Mouse (Mus musculus): Measurements from ENCODE around the gene Minpp1. TPM values are rescaled to one million over a fixed set of nuclear protein-coding genes. Genes with fewer than 3 reads are reported as not detected.
"Not testable (repeated sequence)": the region's sequence is repeated elsewhere in the genome, so short reads cannot be mapped to it uniquely, and the experiment has no call there.

Minpp1 gene
- polyA plus RNA-seq, 1 experiment from 2014 or later = 63.7 TPM

DNA sequence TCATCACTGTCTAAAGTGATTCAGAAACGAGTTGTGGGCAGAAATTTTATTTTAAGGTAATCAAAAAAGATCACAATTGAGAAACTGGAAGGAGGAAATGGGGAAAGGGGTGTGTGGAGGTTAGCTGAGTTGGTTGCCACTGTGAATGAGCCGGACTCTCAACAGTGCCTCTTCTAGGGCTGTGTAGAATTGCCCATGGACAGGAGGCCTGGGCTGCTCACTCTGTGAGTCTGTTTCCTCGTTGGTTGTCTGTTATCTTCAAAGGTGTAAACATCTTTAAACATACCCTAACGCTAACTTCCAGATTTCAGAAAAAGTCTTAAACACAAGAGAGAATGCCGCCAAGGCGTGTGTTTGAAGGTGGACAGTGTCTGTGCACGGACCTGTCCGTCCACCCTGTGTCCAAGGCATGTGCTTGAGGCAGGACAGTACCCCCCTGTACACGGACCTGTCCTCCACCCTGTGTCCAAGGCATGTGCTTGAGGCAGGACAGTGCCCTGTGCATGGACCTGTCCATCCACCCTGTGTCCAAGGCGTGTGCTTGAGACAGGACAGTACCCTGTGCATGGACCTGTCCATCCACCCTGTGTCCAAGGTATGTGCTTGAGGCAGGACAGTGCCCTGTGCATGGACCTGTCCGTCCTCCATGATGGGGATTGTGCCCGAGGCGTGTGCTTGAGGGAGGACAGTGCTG, 14.9 kb upstream of the Minpp1 start:
- Histone ChIP-seq H3K27me3 (no peaks in the 10 kb centered on the region), H3K36me3 (no peaks in the 10 kb centered on the region), H3K4me3 (no peak overlapping the region), H3K4me1 (no peaks in the 10 kb centered on the region), H3K9ac (no peak overlapping the region), H3K4me2 (no peak overlapping the region), H3K27ac (no peak overlapping the region), H3K9me3 (no peaks in the 10 kb centered on the region)
- ATAC-seq (ENCODE audit: insufficient number of reproducible peaks, low FRiP score, low TSS enrichment, low read depth) = 0 out of 2 replicates have a peak, but pooled peaks have one; percentile 24
- WGBS = 81% methylated on average over 13 of the region's 13 CpGs

DNA sequence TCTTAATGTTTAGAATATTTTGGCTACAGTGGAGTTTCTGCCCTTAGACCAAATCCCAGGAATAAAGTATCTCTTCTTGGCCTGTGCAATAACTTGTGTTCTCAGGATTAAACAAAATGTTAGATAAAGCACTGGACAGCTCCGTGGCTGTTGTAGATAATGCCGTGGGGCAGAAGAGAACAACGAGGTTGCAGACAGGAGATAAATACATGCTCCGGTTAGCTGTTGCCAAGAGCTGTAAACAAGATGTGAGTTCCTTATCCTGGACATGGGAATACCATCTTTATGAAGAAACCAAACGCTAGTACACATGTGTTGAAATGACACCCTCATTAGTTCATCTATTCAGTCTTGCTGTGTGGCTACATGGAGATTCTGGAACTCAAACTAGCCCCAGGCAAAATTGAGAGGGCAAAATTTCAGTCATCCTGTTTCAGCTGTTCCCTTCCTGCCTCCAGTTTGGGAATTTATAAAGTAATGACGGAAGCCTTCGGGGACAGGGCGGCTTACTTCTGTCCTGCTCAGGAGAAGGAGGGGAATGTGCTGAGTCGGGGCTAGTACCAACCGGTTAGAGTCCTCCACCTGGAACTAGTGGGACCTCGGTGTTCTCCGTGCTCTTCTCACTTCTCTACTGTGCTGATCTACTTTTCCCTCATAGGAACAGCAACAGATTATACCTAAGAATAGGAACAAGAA, 9.4 kb upstream of the Minpp1 start:
- Histone ChIP-seq H3K9me3 (no peaks in the 10 kb centered on the region), H3K4me2 (no peak overlapping the region), H3K4me3 (no peak overlapping the region), H3K4me1 (no peaks in the 10 kb centered on the region), H3K27me3 (no peaks in the 10 kb centered on the region), H3K9ac (no peak overlapping the region), H3K36me3 (no peaks in the 10 kb centered on the region), H3K27ac (no peak overlapping the region)
- 71% methylated on average over 12 of the region's 12 CpGs for WGBS
- ATAC-seq (ENCODE audit: insufficient number of reproducible peaks, low FRiP score, low TSS enrichment, low read depth) = no peak

DNA sequence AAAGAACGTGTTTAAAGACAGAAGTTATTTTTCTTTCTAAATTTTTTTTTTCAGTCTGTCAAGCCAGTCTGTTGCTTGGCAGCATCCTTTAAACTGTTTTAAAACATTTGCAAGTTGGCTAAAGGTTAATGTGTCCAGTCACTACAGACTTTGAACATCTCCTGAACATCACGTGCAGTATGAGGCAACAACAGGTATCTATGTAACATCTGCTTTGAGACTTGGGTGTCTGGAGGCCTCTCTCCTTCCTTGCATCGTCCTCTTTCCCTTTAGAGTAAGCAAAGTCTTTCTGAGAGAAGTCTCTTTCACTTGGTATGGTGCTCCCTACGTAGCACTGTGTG, 8.9 kb upstream of the Minpp1 start:
- no peak overlapping the region for H3K4me3 ChIP-seq
- no peak for ATAC-seq (ENCODE audit: insufficient number of reproducible peaks, low FRiP score, low TSS enrichment, low read depth)
- H3K4me2 ChIP-seq = no peak overlapping the region
- no peaks in the 10 kb centered on the region for H3K9me3 ChIP-seq
- H3K4me1 ChIP-seq = no peaks in the 10 kb centered on the region
- no peaks in the 10 kb centered on the region for H3K36me3 ChIP-seq
- WGBS = 78% methylated on average over 4 of the region's 4 CpGs
- no peak overlapping the region for H3K27ac ChIP-seq
- no peaks in the 10 kb centered on the region for H3K27me3 ChIP-seq
- no peak overlapping the region for H3K9ac ChIP-seq

- Histone ChIP-seq H3K27ac (no peak overlapping the region), H3K36me3 (no peaks in the 10 kb centered on the region), H3K4me2 (no peak overlapping the region), H3K4me3 (no peak overlapping the region), H3K4me1 (peaks cover 5% of the 10 kb centered on the region; the same call in 1 of the 2 replicates), H3K9ac (no peak overlapping the region), H3K27me3 (no peaks in the 10 kb centered on the region), H3K9me3 (no peaks in the 10 kb centered on the region)
- ATAC-seq (ENCODE audit: insufficient number of reproducible peaks, low FRiP score, low TSS enrichment, low read depth) = no peak
- WGBS = 85% methylated on average over 5 of the region's 5 CpGs
Observed at GRCm38 (mm10) chr19:32480255-32480654, 5.3 kb upstream of the Minpp1 start.

GRCm38 (mm10) chr19:32480791-32481442, 4.7 kb upstream of the Minpp1 start:
- no peak overlapping the region for H3K27ac ChIP-seq
- no peak overlapping the region for H3K9ac ChIP-seq
- H3K36me3 ChIP-seq = no peaks in the 10 kb centered on the region
- no peaks in the 10 kb centered on the region for H3K9me3 ChIP-seq
- H3K27me3 ChIP-seq = no peaks in the 10 kb centered on the region
- 77% methylated on average over 8 of the region's 8 CpGs for WGBS
- H3K4me2 ChIP-seq = no peak overlapping the region
- H3K4me3 ChIP-seq = no peak overlapping the region
- ATAC-seq (ENCODE audit: insufficient number of reproducible peaks, low FRiP score, low TSS enrichment, low read depth) = no peak
- H3K4me1 ChIP-seq = peaks cover 8% of the 10 kb centered on the region; the same call in 1 of the 2 replicates

DNA sequence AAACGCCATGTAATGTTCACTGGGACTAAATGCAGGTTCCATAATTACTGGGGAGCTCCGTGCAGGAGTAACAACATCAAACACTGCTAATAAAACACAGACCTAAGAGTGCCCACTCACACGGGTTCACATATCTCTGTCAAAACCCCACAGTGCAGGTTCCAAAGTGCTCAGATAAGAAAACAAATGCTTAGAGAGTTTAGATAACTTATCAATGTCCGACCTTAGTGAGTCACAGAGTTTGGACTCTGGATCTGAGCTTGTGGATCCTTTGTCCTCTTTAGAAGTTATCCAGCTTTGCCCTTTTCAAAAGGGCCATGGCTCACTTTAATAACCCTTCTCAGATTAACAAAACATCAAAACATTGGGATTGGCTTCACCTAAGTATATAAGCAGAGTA, 4.1 kb upstream of the Minpp1 start:
- H3K27me3 ChIP-seq = no peaks in the 10 kb centered on the region
- H3K27ac ChIP-seq = no peak overlapping the region
- H3K9me3 ChIP-seq = no peaks in the 10 kb centered on the region
- no peak for ATAC-seq (ENCODE audit: insufficient number of reproducible peaks, low FRiP score, low TSS enrichment, low read depth)
- no peak overlapping the region for H3K4me3 ChIP-seq
- peaks cover 8% of the 10 kb centered on the region; the same call in 1 of the 2 replicates for H3K4me1 ChIP-seq
- no peak overlapping the region for H3K4me2 ChIP-seq
- H3K36me3 ChIP-seq = no peaks in the 10 kb centered on the region
- 39% methylated on average over 4 of the region's 4 CpGs for WGBS
- no peak overlapping the region for H3K9ac ChIP-seq

GRCm38 (mm10) chr19:32484941-32485660, 468 bp upstream of the Minpp1 start:
- ATAC-seq (ENCODE audit: insufficient number of reproducible peaks, low FRiP score, low TSS enrichment, low read depth) = no peak

DNA sequence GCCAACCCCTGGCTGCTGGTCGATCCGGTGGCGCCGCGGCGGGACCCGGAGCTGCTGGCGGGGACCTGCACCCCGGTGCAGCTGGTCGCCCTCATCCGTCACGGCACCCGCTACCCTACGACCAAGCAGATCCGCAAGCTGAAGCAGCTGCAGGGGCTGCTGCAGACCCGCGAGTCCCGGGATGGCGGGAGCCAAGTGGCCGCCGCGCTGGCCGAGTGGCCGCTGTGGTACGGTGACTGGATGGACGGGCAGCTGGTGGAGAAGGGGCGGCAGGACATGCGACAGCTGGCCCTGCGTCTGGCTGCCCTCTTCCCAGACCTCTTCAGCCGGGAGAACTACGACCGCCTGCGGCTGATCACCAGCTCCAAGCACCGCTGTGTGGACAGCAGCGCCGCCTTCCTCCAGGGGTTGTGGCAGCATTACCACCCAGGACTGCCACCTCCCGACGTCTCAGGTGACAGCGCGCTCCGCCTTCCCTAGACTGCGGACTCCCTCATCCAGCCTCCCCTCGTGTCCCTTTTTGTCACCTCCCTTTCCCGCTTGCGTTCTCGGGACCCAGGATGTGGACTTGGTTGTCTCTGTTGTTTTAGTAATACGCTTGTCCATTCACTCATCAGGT, 646 bp downstream of the Minpp1 start:
- peak overlapping the region; percentile 73 for H3K4me3 ChIP-seq
- H3K9me3 ChIP-seq, H3K27me3 ChIP-seq, H3K36me3 ChIP-seq: not testable (repeated sequence)
- H3K9ac ChIP-seq = peak overlapping the region; percentile 79
- peak overlapping the region; percentile 88 for H3K27ac ChIP-seq
- peak; percentile 79 for ATAC-seq (ENCODE audit: insufficient number of reproducible peaks, low FRiP score, low TSS enrichment, low read depth)
- under 1% methylated on average over 47 of the region's 47 CpGs for WGBS
- H3K4me2 ChIP-seq = peak overlapping the region; percentile 73
- H3K4me1 ChIP-seq = peaks cover 18% of the 10 kb centered on the region

More at GRCm38 (mm10) chr19:32484941-32485660, 468 bp upstream of the Minpp1 start:
- H3K4me3 ChIP-seq = peak overlapping the region; percentile 73
- 16% methylated on average over 13 of the region's 13 CpGs for WGBS
- H3K9ac ChIP-seq = peak overlapping the region; percentile 79
- no peaks in the 10 kb centered on the region for H3K36me3 ChIP-seq
- H3K27ac ChIP-seq = peak overlapping the region; percentile 88
- no peaks in the 10 kb centered on the region for H3K27me3 ChIP-seq
- H3K9me3 ChIP-seq = no peaks in the 10 kb centered on the region
- H3K4me2 ChIP-seq = peak overlapping the region; percentile 73
- H3K4me1 ChIP-seq = peaks cover 18% of the 10 kb centered on the region

GRCm38 (mm10) chr19:32487595-32488255, 2.2 kb downstream of the Minpp1 start:
- Histone ChIP-seq H3K9me3 (no peaks in the 10 kb centered on the region), H3K27me3 (no peaks in the 10 kb centered on the region), H3K4me2 (peak overlapping the region; percentile 73; the same call in 1 of the 2 replicates), H3K27ac (no peak overlapping the region), H3K4me1 (peaks cover 18% of the 10 kb centered on the region), H3K9ac (no peak overlapping the region), H3K36me3 (no peaks in the 10 kb centered on the region; the same call in 1 of the 2 replicates), H3K4me3 (peak overlapping the region; percentile 73)
- ATAC-seq (ENCODE audit: insufficient number of reproducible peaks, low FRiP score, low TSS enrichment, low read depth) = no peak
- 81% methylated on average over 8 of the region's 8 CpGs for WGBS

DNA sequence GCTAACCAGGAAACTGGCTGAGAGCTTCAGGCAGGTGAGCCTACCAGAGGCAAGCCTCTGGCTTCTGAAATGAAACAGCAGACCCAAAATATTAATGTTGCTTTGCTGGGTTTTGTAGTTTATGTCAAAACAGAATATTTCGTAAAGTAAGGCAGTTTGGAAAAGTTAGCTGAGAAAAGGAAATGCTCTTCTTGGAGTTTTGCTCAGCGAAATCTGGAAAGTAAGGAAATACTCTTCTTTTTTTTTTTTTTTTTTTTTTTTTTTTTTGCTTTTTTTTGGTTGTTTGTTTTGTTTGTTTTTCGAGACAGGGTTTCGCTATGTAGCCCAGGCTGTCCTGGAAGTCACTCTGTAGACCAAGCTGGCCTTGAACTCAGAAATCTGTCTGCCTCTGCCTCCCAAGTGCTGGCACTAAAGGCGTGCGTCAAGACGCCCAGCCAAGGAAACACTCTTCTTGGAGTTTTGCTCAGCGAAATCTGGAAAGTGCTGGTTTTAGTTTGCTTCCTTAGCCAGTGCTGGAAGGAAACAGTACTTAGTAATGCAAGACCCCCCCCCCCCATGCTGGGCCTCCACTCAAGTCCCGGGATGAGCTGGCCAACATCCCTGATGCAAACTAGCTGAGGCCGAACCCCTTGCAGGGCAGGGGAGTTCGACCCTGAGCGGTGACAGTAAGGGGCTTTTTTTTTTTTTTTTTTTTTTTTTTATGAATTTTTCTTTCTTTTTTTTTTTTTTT, 3.8 kb downstream of the Minpp1 start:
- Histone ChIP-seq H3K4me3 (no peak overlapping the region), H3K36me3 (peaks cover 4% of the 10 kb centered on the region; the same call in 1 of the 2 replicates), H3K4me2 (no peak overlapping the region), H3K9me3 (no peaks in the 10 kb centered on the region), H3K27me3 (no peaks in the 10 kb centered on the region), H3K9ac (no peak overlapping the region), H3K27ac (no peak overlapping the region), H3K4me1 (peaks cover 18% of the 10 kb centered on the region)
- 84% methylated on average over 12 of the region's 12 CpGs for WGBS
- no peak for ATAC-seq (ENCODE audit: insufficient number of reproducible peaks, low FRiP score, low TSS enrichment, low read depth)

Data from limb, embryonic 15.5 days (tissue).